Mouse (Mus musculus) kidney, embryonic 16.5 days (tissue): Measurements from ENCODE around the gene H6pd. TPM values are rescaled to one million over a fixed set of nuclear protein-coding genes. Genes with fewer than 3 reads are reported as not detected.
"Not testable (repeated sequence)": the region's sequence is repeated elsewhere in the genome, so short reads cannot be mapped to it uniquely, and the experiment has no call there.

Source experiments
- ATAC-seq: fragments of 200-750 bp; cut with Nextera tagmentation; 2 replicates; pipeline ENCODE4 v1.8.0; 2017; ENCODE audit warnings: moderate TSS enrichment; ENCODE audit not compliant: low FRiP score, low TSS enrichment
- H3K27ac ChIP-seq: fragments of 300-500 bp; sonication (generic); 2 replicates; pipeline ENCODE4 v1.5.1; 2014; ENCODE audit warnings: low read length
- H3K27me3 ChIP-seq: fragments of 300-500 bp; sonication (generic); 2 replicates; pipeline ENCODE4 v1.6.1; 2014; ENCODE audit warnings: low read length, control low read depth, mixed read lengths; ENCODE audit not compliant: insufficient read depth
- H3K36me3 ChIP-seq: fragments of 300-500 bp; sonication (generic); 2 replicates; pipeline ENCODE4 v1.6.1; 2014; ENCODE audit warnings: low read length, control low read depth, mixed read lengths; ENCODE audit not compliant: insufficient read depth
- H3K4me1 ChIP-seq: fragments of 300-500 bp; sonication (generic); 2 replicates; pipeline ENCODE4 v1.6.1; 2014; ENCODE audit warnings: low read length, control low read depth, mixed read lengths; ENCODE audit not compliant: insufficient read depth
- H3K4me2 ChIP-seq: fragments of 300-500 bp; sonication (generic); replicated peaks from 2 replicates; pipeline ENCODE4 v1.6.1; 2014; ENCODE audit warnings: low read depth, low read length
- H3K4me3 ChIP-seq: fragments of 300-500 bp; sonication (generic); 2 replicates; pipeline ENCODE4 v1.5.1; 2014; ENCODE audit warnings: mild to moderate bottlenecking, low read length
- H3K9ac ChIP-seq: fragments of 300-500 bp; sonication (generic); replicated peaks from 2 replicates; pipeline ENCODE4 v1.6.1; 2014; ENCODE audit warnings: low read length
- H3K9me3 ChIP-seq: fragments of 300-500 bp; sonication (generic); 2 replicates; pipeline ENCODE4 v1.6.1; 2016; ENCODE audit warnings: low read length, control low read depth
- WGBS: fragments of 180-500 bp; shearing (Covaris S2); extraction: QIAGEN DNeasy Blood & Tissue Kit; methylation state at CpG from one replicate; pipeline ENCODE4 v1.1.7; 2014; 5-methylcytosine and 5-hydroxymethylcytosine counted together
- polyA plus RNA-seq: library from polyadenylated mRNA; unstranded; fragments of >200 nt; fragmentation: Nextera tagmentation; extraction: Ambion mirVana; gene quantifications from 2 replicates; pipeline ENCODE4 v1.2.1, GENCODE M21; 2015

H6pd gene
- polyA plus RNA-seq, 1 experiment from 2014 or later, result 22.8 TPM

DNA sequence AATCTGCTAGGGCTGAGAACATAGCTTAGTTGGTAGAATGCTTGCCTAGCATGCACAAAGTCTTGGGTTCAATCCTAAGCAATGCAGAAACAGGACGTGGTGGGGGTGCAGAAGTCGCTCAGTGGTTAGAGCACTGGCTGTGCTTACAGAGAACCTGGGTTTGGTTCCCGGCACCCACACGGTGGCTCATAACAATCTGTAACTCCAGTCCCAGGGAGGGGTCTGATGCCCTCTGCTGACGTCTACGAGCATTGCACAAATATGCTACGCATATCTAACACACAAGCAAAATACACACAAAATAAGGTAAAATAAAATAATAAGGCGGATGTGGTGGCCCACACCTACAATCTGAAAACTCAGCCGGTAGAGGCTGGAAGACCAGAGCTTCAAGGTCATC lies 34.8 kb upstream of the H6pd start:
- Histone ChIP-seq H3K27ac (no peak overlapping the region), H3K9me3 (no peaks in the 10 kb centered on the region), H3K36me3 (no peaks in the 10 kb centered on the region), H3K4me3 (no peak overlapping the region), H3K9ac (no peak overlapping the region), H3K4me2 (no peak overlapping the region), H3K27me3 (peaks cover 11% of the 10 kb centered on the region), H3K4me1 (peaks cover 7% of the 10 kb centered on the region)
- WGBS, result 93% methylated on average over 9 of the region's 9 CpGs
- no peak for ATAC-seq

DNA sequence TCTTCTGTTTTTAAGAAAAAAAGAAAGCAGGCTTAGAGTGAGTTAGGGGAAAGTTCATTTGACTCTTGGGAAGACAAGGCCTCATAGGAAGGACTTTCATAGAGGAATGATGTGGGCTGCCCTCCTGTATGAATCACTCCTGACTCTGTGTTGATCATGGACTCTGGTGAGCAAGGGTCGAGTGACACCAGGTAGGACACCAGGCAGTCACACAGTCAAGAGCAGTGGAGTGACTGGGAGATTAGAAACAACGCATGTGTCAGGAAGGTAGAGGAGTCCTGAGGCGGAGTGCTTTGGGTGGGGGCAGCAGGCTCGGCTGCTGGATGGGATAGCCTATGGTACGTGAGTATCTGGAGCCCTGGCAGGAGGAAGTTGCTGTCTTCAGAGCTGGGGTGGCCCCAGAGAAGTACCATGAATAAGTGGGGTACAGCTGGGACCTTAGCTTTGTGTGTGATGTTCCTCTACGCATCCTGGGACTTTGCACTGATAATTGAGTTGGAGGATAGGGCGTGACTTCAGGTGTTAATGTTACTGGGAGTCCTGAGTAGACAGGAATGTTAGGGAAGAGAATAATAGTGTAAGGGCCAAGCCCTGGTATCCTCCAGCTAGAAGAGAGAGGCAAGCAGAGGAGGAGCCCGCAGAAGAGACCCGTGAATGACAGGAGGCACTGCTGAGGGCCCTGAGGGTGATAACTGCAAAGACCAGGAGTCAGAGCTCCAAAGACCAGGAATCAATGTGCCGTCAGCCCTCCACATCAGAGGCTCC lies 32.7 kb upstream of the H6pd start:
- Histone ChIP-seq H3K9me3 (no peaks in the 10 kb centered on the region), H3K36me3 (no peaks in the 10 kb centered on the region), H3K4me1 (no peaks in the 10 kb centered on the region), H3K4me3 (no peak overlapping the region), H3K4me2 (no peak overlapping the region), H3K27ac (no peak overlapping the region), H3K27me3 (0 out of 2 replicates have a peak, but pooled peaks cover 4% of the 10 kb centered on the region), H3K9ac (no peak overlapping the region)
- ATAC-seq, result no peak
- 82% methylated on average over 10 of the region's 10 CpGs for WGBS

DNA sequence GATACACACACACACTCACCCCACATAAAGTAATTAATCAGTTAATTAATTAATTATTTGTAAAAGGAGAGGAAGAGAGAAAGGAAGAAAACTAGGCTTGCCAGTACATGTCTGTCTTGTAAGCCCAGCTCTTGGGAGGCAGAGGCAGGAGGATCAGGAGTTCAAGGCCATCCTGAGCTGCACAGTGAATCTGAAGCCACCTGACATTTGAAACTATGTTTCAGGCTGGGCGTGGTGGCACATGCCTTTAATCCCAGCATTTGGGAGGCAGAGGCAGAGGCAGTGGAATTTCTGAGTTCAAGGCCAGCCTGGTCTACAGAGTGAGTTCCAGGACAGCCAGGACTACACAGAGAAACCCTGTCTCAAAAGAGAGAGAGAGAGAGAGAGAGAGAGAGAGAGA lies 32.0 kb upstream of the H6pd start:
- 44% methylated on average over 1 of the region's 1 CpGs for WGBS
- ATAC-seq, H3K4me3 ChIP-seq, H3K27me3 ChIP-seq, H3K27ac ChIP-seq, H3K4me2 ChIP-seq, H3K9me3 ChIP-seq, H3K9ac ChIP-seq, H3K36me3 ChIP-seq, H3K4me1 ChIP-seq: not testable (repeated sequence)

DNA sequence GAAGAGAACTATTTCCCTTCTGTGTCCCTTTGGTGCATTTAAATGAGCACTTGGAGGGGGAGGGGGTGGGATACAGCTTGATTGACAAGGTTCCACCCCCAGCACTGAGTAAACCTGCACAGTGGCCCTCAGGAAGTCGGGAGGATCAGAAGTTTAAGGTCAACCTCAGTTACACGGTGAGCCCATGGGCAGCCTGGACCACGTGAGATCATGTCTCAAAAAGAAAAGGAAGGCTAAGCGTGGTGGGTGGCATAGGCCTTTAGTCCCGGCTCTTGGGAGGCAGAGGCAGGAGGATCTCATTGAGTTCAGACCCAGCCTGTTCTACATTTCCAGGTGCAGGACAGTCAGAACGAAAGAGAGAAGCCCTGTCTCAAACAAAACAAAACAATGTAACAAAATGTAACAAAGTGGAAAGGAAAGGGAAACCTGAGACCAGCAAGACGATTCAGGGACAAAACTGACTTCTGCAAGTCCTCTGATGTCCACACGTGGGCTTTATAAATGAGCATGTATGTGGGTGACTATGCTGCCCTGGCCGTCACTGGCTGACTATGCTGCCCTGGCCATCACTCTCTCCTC lies 31.3 kb upstream of the H6pd start:
- H3K9me3 ChIP-seq, result no peaks in the 10 kb centered on the region
- no peak overlapping the region for H3K4me3 ChIP-seq
- WGBS, result 67% methylated on average over 9 of the region's 9 CpGs
- no peak overlapping the region for H3K27ac ChIP-seq
- no peaks in the 10 kb centered on the region for H3K4me1 ChIP-seq
- H3K36me3 ChIP-seq, result no peaks in the 10 kb centered on the region
- H3K27me3 ChIP-seq, result peaks cover 7% of the 10 kb centered on the region
- H3K4me2 ChIP-seq, result no peak overlapping the region
- ATAC-seq, result no peak
- H3K9ac ChIP-seq, result no peak overlapping the region

DNA sequence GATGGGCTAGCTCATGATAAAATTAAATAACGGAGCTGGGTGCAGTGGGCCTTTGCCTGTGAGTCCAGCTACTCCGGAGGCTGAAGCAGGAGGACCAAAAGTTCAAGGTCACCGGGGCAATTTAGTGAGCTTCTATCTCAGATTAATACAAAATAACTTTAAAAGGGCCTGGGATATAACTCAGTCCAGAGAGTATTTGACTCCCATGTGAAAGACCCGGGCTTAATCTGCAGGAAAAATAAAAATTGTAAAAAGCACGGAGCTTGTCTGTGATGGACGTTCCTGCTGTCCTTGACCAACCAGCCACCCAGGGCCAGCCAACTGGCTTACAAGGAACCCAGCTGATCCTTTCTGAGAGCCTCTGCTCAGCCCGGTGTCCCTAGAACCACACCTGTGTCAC lies 29.7 kb upstream of the H6pd start:
- Histone ChIP-seq H3K4me1 (peaks cover 2% of the 10 kb centered on the region), H3K27me3 (peaks cover 22% of the 10 kb centered on the region), H3K36me3 (no peaks in the 10 kb centered on the region), H3K4me3 (no peak overlapping the region), H3K9me3 (no peaks in the 10 kb centered on the region), H3K4me2 (no peak overlapping the region), H3K9ac (no peak overlapping the region), H3K27ac (no peak overlapping the region)
- WGBS, result 82% methylated on average over 7 of the region's 7 CpGs
- ATAC-seq, result no peak

DNA sequence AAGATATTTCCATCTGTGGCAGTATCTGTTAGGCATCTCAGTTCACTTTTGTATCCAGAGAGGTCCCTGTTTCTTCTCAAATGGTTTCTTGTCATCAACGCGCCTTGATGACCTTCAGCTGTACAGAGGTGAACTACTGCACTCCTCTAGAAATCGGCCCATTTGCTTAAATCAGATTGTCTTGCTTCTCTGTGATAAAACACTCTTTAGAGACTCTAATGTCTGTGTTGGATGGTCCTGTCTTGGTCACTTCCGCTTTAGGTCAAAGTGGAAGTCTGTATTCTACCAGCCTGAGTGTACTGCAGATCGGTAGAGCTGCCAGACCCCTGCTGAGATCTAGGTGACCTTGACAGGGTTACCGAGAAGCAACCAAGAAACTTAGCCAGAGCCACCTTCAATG lies 27.3 kb upstream of the H6pd start:
- peaks cover 13% of the 10 kb centered on the region for H3K4me1 ChIP-seq
- no peak overlapping the region for H3K27ac ChIP-seq
- ATAC-seq, result no peak
- no peaks in the 10 kb centered on the region for H3K9me3 ChIP-seq
- H3K4me3 ChIP-seq, result no peak overlapping the region
- no peak overlapping the region for H3K4me2 ChIP-seq
- WGBS, result 85% methylated on average over 6 of the region's 6 CpGs
- H3K9ac ChIP-seq, result no peak overlapping the region
- peaks cover 46% of the 10 kb centered on the region for H3K27me3 ChIP-seq
- H3K36me3 ChIP-seq, result no peaks in the 10 kb centered on the region

DNA sequence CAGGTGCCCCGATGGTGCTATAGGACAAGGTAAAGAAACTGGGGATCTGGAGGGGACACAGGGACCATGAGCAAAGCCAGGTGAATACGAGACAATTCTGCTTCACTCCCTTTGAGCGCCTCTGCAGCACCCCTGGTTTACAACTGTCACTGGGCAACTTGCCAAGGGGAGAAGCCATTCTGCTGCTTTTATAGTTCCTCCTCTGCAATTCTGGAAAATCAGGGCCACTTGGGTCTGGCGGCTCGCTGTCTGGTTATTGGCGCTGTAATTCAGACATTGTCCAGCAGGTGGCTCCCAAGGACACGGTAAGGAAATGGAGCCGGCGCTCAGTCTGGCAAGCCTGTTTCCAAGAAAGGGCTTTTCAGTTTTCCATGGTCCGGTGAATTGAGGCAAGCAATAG lies 26.5 kb upstream of the H6pd start:
- H3K4me3 ChIP-seq, result no peak overlapping the region
- H3K9me3 ChIP-seq, result no peaks in the 10 kb centered on the region
- no peak for ATAC-seq
- no peak overlapping the region for H3K27ac ChIP-seq
- WGBS, result 9% methylated on average over 10 of the region's 10 CpGs
- no peak overlapping the region for H3K4me2 ChIP-seq
- H3K9ac ChIP-seq, result no peak overlapping the region
- H3K36me3 ChIP-seq, result no peaks in the 10 kb centered on the region
- peaks cover 17% of the 10 kb centered on the region for H3K4me1 ChIP-seq
- peaks cover 51% of the 10 kb centered on the region for H3K27me3 ChIP-seq

DNA sequence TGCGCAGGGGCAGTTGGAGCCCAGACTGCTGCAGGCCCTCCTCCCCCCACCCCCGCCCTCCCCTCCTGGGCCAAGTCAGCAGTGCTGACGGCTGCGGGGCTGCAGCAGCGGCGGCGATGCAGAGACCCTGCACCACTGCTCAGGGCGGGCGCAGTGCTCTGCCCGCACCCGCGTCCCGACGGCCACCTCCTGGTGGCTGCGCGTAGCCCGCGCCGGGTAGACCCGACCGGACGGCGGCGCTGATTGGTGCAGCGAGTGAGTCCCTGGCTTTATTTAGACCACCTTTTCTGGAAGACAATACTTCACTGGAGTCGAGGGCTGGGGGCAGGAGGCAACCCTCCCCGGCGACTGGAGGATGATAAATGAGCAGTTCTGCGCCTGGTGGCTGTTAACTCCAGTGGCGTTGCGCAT lies 24.4 kb upstream of the H6pd start:
- Histone ChIP-seq H3K27me3 (peaks cover 69% of the 10 kb centered on the region), H3K4me1 (peaks cover 23% of the 10 kb centered on the region), H3K4me2 (peak overlapping the region; percentile 50), H3K36me3 (no peaks in the 10 kb centered on the region), H3K27ac (no peak overlapping the region), H3K9ac (no peak overlapping the region), H3K4me3 (peak overlapping the region; percentile 25), H3K9me3 (no peaks in the 10 kb centered on the region)
- peak; percentile 59 for ATAC-seq
- WGBS, result under 1% methylated on average over 31 of the region's 31 CpGs

DNA sequence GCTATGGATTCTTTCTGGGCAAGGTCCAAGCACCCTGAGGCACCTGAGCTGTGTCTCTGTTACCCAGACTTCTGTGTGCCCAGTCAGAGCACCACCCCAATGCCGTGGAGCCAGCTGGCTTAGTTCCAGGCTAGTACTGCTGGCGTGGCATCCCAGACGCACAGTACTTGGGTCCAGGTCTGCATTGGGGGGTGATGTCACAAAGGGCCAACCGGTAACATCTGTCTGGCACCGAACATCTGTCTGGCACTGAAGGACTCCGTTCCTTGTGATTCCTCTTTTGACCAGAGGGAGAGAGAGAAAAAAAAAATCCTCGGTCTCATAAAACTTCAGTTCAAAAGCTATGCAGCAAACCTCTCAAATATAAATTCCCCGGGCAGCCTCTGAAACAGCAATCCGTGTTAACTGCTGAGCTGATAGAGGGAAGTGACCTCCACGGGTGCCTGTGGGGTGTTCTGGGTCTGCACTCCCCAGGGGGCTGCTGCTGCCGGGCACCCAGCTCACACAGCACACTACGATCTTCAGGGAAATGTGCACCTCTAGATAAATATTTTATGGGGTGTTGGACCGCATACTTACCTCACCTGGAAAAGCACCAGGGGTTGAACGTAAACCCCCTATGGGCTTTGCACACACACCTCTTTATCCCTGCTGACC lies 22.5 kb upstream of the H6pd start:
- peak overlapping the region; percentile 92 for H3K4me2 ChIP-seq
- no peak overlapping the region for H3K27ac ChIP-seq
- no peaks in the 10 kb centered on the region for H3K9me3 ChIP-seq
- H3K36me3 ChIP-seq, result no peaks in the 10 kb centered on the region
- peak overlapping the region; percentile 58 for H3K4me3 ChIP-seq
- ATAC-seq, result no peak
- H3K27me3 ChIP-seq, result peaks cover 78% of the 10 kb centered on the region
- WGBS, result 21% methylated on average over 14 of the region's 14 CpGs
- H3K4me1 ChIP-seq, result peaks cover 23% of the 10 kb centered on the region
- no peak overlapping the region for H3K9ac ChIP-seq
